ENCODE assay signal across 10 mouse cellular contexts in the genomic region with DNA sequence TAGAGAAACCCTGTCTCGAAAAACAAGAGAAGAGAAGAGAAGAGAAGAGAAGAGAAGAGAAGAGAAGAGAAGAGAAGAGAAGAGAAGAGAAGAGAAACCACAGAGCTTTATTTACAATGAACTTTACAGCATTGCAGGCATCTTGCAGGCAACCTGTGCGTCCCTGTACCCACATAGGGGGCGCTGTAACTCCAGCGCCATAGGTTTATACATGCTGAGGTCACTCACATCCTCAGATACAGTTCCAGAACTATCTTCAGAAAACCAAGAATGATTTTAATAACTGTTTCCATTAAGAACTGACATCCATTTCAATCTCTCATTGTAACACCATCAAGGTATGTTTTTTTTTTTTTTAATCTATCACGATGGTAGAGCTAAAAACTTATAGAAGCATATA. TPM values are rescaled to one million over a fixed set of nuclear protein-coding genes. Genes with fewer than 3 reads are reported as not detected.
DNase-seq lines count a peak whose midpoint lies in the region; ATAC-seq and TF ChIP-seq lines count a peak whose summit lies in the region.
"Had no signal": no experiment of that assay in that cellular context is flagged by ENCODE, and none has a peak within 500 bp of the region (broad histone marks: within the 10 kb centered on the region; RNA-seq: fewer than 3 reads in every experiment).

No protein-coding gene starts in this region.

- peaks cover 15% of the 10 kb centered on the region for H3K27me3 ChIP-seq in midbrain, embryonic 10.5 days (ENCODE audit: low read depth, poor library complexity, severe bottlenecking)
- no peaks in the 10 kb centered on the region; the same call in 1 of the 2 replicates for H3K27me3 ChIP-seq in midbrain, embryonic 15.5 days (replicated peaks)
- no peaks in the 10 kb centered on the region for H3K27me3 ChIP-seq in forebrain, embryonic 16.5 days (replicated peaks; ENCODE audit: control insufficient read depth, insufficient read depth, low read length)

- 0 out of 2 replicates have a peak, but pooled peaks have one; percentile 15 for TF ChIP-seq CTCF in cortical plate, adult 2 months (IDR thresholded peaks at IDR 0.05; ENCODE audit: extremely low read depth, insufficient read depth, low read length)

- DNase-seq in adrenal gland, postnatal 10 days: peak; percentile 29
- no peak for DNase-seq in adrenal gland, postnatal 4 days (ENCODE audit: low spot score in 2 of 2)
- DNase-seq in midbrain, embryonic 10.5 days (ENCODE audit: low spot score): peak; percentile 29
- peak; percentile 57 for DNase-seq in thymus, postnatal 0 days (ENCODE audit: low spot score)
- DNase-seq in cerebellum, adult 9-11 months: no peak
- DNase-seq: right cerebral cortex, postnatal 25 days had no signal

- ATAC-seq in midbrain, embryonic 15.5 days (replicated peaks): no peak
- no peak for ATAC-seq in forebrain, embryonic 16.5 days

- peaks cover 41% of the 10 kb centered on the region for H3K4me1 ChIP-seq in midbrain, embryonic 10.5 days
- H3K4me1 ChIP-seq in midbrain, embryonic 15.5 days: peaks cover 9% of the 10 kb centered on the region
- peaks cover 3% of the 10 kb centered on the region; the same call in 1 of the 2 replicates for H3K4me1 ChIP-seq in cortical plate, adult 2 months (ENCODE audit: control insufficient read depth, insufficient read depth, low read length)
- H3K4me1 ChIP-seq in forebrain, embryonic 16.5 days (replicated peaks; ENCODE audit: control insufficient read depth, insufficient read depth, low read length): peaks cover 2% of the 10 kb centered on the region; the same call in 1 of the 2 replicates

- peaks cover 39% of the 10 kb centered on the region for H3K36me3 ChIP-seq in midbrain, embryonic 10.5 days
- 0 out of 2 replicates have a peak, but pooled peaks cover 4% of the 10 kb centered on the region for H3K36me3 ChIP-seq in midbrain, embryonic 15.5 days (replicated peaks)
- no peaks in the 10 kb centered on the region for H3K36me3 ChIP-seq in forebrain, embryonic 16.5 days (ENCODE audit: control insufficient read depth, insufficient read depth)

- H3K27ac ChIP-seq in midbrain, embryonic 10.5 days (replicated peaks): no peak overlapping the region
- H3K27ac ChIP-seq in midbrain, embryonic 15.5 days: no peak overlapping the region
- H3K27ac ChIP-seq in cortical plate, adult 2 months (ENCODE audit: insufficient read depth, low read length): no peak overlapping the region
- no peak overlapping the region for H3K27ac ChIP-seq in forebrain, embryonic 16.5 days (ENCODE audit: low read length)

- peaks cover 6% of the 10 kb centered on the region; the same call in 1 of the 2 replicates for H3K9me3 ChIP-seq in midbrain, embryonic 10.5 days (replicated peaks)
- H3K9me3 ChIP-seq in midbrain, embryonic 15.5 days: no peaks in the 10 kb centered on the region
- H3K9me3 ChIP-seq in forebrain, embryonic 16.5 days (ENCODE audit: control insufficient read depth, low read length): no peaks in the 10 kb centered on the region

- no peak for TF ChIP-seq POLR2A in cortical plate, adult 2 months (IDR thresholded peaks at IDR 0.05; ENCODE audit: extremely low read depth, insufficient read depth, low read length)

- no peak overlapping the region for H3K9ac ChIP-seq in midbrain, embryonic 15.5 days
- no peak overlapping the region for H3K9ac ChIP-seq in forebrain, embryonic 16.5 days (replicated peaks; ENCODE audit: low read depth, low read length)

- no peak overlapping the region for H3K4me2 ChIP-seq in midbrain, embryonic 15.5 days
- H3K4me2 ChIP-seq in forebrain, embryonic 16.5 days (ENCODE audit: low read length): no peak overlapping the region

- H3K4me3 ChIP-seq in midbrain, embryonic 10.5 days: no peak overlapping the region
- H3K4me3 ChIP-seq in midbrain, embryonic 15.5 days: no peak overlapping the region
- H3K4me3 ChIP-seq in cortical plate, adult 2 months (ENCODE audit: insufficient read depth, low read length): no peak overlapping the region
- no peak overlapping the region for H3K4me3 ChIP-seq in forebrain, embryonic 16.5 days (replicated peaks; ENCODE audit: low read length)
- H3K4me3 ChIP-seq: megakaryocyte, embryonic 14.5 days had no signal

- 42% methylated on average over 5 of the region's 5 CpGs for WGBS in midbrain, embryonic 10.5 days
- whole genome bisulfite sequencing in midbrain, embryonic 15.5 days: 44% methylated on average over 5 of the region's 5 CpGs
- WGBS in forebrain, embryonic 16.5 days: 43% methylated on average over 5 of the region's 5 CpGs

RNA-seq across cellular contexts. Expression of a gene that starts 27.6 kb away (rescaled TPM):
- 10 to 100 TPM in 1 of 2 experiments, 1 to 10 TPM in 1; 7.3 to 12.8 TPM for total RNA-seq in adrenal gland, postnatal 10 days (2021)
- total RNA-seq in adrenal gland, postnatal 4 days (2021): 10 to 100 TPM; 19.1 to 19.6 TPM
- 24.8 and 31.3 TPM in 2 replicates for polyA plus RNA-seq in midbrain, embryonic 10.5 days (2016; fragmentation: Nextera tagmentation; extraction: Ambion mirVana)
- polyA plus RNA-seq in midbrain, embryonic 15.5 days (2015; fragmentation: Nextera tagmentation; extraction: Ambion mirVana): 41.8 and 43.0 TPM in 2 replicates
- 3.0 and 3.2 TPM in 2 replicates for polyA plus RNA-seq in cortical plate, adult 2 months (2012; rRNA removed)
- 11.6 and 14.5 TPM in 2 replicates for polyA plus RNA-seq in thymus, postnatal 0 days (2015; fragmentation: Nextera tagmentation; extraction: Ambion mirVana)
- polyA plus RNA-seq in forebrain, embryonic 16.5 days (2015; fragmentation: Nextera tagmentation; extraction: Ambion mirVana): 40.4 and 41.5 TPM in 2 replicates

RNA-seq across cellular contexts. Expression of a gene that starts 39.2 kb away (rescaled TPM):
- 10 to 100 TPM; 41.5 to 45.3 TPM for total RNA-seq in adrenal gland, postnatal 10 days (2021)
- total RNA-seq in adrenal gland, postnatal 4 days (2021): 10 to 100 TPM; 34.3 to 36.6 TPM
- polyA plus RNA-seq in midbrain, embryonic 10.5 days (2016; fragmentation: Nextera tagmentation; extraction: Ambion mirVana): 8.5 and 9.4 TPM in 2 replicates
- polyA plus RNA-seq in midbrain, embryonic 15.5 days (2015; fragmentation: Nextera tagmentation; extraction: Ambion mirVana): 13.9 and 14.3 TPM in 2 replicates
- 35.3 and 36.5 TPM in 2 replicates for polyA plus RNA-seq in cortical plate, adult 2 months (2012; rRNA removed)
- 13.7 and 16.5 TPM in 2 replicates for polyA plus RNA-seq in thymus, postnatal 0 days (2015; fragmentation: Nextera tagmentation; extraction: Ambion mirVana)
- polyA plus RNA-seq in forebrain, embryonic 16.5 days (2015; fragmentation: Nextera tagmentation; extraction: Ambion mirVana): 18.0 and 18.7 TPM in 2 replicates

Comparison
In these comparisons a context has a peak if more than half of its experiments do, and no peak if none do; other contexts are left out.
1. DNase-seq: peak in adrenal gland, postnatal 10 days (single experiment), midbrain, embryonic 10.5 days (single experiment) and thymus, postnatal 0 days (single experiment); none in adrenal gland, postnatal 4 days (0 of 2) and cerebellum, adult 9-11 months (single experiment).